Mouse (Mus musculus) heart, embryonic 16.5 days (tissue): Measurements from ENCODE around the gene Gzmm. TPM values are rescaled to one million over a fixed set of nuclear protein-coding genes. Genes with fewer than 3 reads are reported as not detected.

Experiments
- ATAC-seq: fragments of 200-750 bp; cut with Nextera tagmentation; replicated peaks from 2 replicates; pipeline ENCODE4 v1.8.0; 2017; ENCODE audit warnings: moderate number of reproducible peaks; ENCODE audit not compliant: insufficient read depth, low FRiP score; ENCODE audit errors: extremely low read depth
- H3K27ac ChIP-seq: fragments of 300-500 bp; sonication (generic); 2 replicates; pipeline ENCODE4 v1.5.1; 2014; ENCODE audit warnings: mild to moderate bottlenecking, low read length, control low read depth, moderate library complexity
- H3K27me3 ChIP-seq: fragments of 300-500 bp; sonication (generic); 2 replicates; pipeline ENCODE4 v1.6.1; 2014; ENCODE audit warnings: low read length, mixed read lengths; ENCODE audit not compliant: control insufficient read depth, insufficient read depth
- H3K36me3 ChIP-seq: fragments of 300-500 bp; sonication (generic); 2 replicates; pipeline ENCODE4 v1.6.1; 2014; ENCODE audit not compliant: control insufficient read depth, insufficient read depth
- H3K4me1 ChIP-seq: fragments of 300-500 bp; sonication (generic); 2 replicates; pipeline ENCODE4 v1.6.1; 2014; ENCODE audit warnings: low read length, mixed read lengths; ENCODE audit not compliant: control insufficient read depth, insufficient read depth
- H3K4me2 ChIP-seq: fragments of 300-500 bp; sonication (generic); 2 replicates; pipeline ENCODE4 v1.6.1; 2014; ENCODE audit warnings: low read depth, mild to moderate bottlenecking, control low read depth, low read length
- H3K4me3 ChIP-seq: fragments of 300-500 bp; sonication (generic); 2 replicates; pipeline ENCODE4 v1.5.1; 2014; ENCODE audit warnings: mild to moderate bottlenecking, control low read depth, low read length
- H3K9ac ChIP-seq: fragments of 300-500 bp; sonication (generic); 2 replicates; pipeline ENCODE4 v1.6.1; 2014; ENCODE audit warnings: low read length, control low read depth
- H3K9me3 ChIP-seq: fragments of 300-500 bp; sonication (generic); replicated peaks from 2 replicates; pipeline ENCODE4 v1.6.1; 2016; ENCODE audit warnings: low read length; ENCODE audit not compliant: control insufficient read depth
- WGBS: fragments of 180-500 bp; shearing (Covaris S2); extraction: QIAGEN DNeasy Blood & Tissue Kit; methylation state at CpG from one replicate; pipeline ENCODE4 v1.1.7; 2014; 5-methylcytosine and 5-hydroxymethylcytosine counted together
- polyA plus RNA-seq: library from polyadenylated mRNA; unstranded; fragments of >200 nt; fragmentation: Nextera tagmentation; extraction: Ambion mirVana; gene quantifications from 2 replicates; pipeline ENCODE4 v1.2.1, GENCODE M21; 2015

Gzmm gene
- polyA plus RNA-seq, 1 experiment from 2014 or later: 1.1 TPM

DNA sequence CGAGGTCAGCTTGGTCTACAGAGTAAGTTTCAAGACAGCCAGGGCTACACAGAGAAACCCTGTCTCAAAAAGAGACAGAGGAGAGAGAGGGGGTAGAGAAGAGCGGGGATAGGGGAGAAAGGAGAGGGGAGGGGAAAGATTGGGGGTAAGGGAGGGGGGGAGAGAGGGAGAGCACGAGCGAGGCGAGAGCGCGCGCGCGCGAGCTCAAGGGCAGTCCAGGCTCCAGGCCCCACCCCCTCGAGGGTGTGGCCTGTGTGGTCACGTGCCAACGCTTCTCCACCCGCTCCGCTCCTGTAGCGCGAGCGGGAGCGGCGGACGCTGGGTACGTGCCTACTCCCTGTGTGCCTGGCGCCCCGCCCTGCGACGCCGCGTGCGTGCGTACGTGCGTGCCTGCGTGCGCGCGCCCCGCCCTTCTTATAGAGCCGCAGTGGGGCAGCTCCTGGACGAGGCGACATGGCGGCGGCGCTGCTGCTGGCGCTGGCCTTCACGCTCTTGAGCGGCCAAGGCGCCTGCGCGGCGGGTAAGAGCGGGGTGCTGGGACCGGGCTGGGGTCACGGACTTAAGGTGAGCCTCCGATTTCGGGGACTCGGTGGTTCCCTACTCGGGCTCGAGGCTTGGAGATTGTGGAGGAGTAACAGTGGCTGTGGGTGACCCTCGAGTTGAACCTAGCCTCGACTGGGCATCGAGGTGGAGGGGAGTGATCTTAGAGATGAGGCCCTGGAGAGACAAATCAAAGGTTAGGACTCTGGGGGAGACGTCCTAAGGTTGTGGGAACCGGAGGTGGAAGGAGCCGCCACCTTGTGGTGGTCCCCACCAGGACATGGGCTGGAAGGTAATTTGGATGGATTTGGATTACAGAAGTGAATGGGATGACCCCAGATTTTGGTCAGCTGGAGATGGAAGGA lies 15.5 kb downstream of the Gzmm start, which contains the start of gene Bsg:
Gene Bsg, plus strand, starts transcription at position 427 of the 905 bp plus-strand sequence.
- peaks cover 3% of the 10 kb centered on the region for H3K36me3 ChIP-seq
- H3K9me3 ChIP-seq: no peaks in the 10 kb centered on the region
- peak within 1 kb of the TSS; percentile 91 for H3K27ac ChIP-seq
- peak; percentile 94 for ATAC-seq
- H3K4me3 ChIP-seq: peak within 1 kb of the TSS; percentile 92
- H3K9ac ChIP-seq: peak within 1 kb of the TSS; percentile 98
- H3K27me3 ChIP-seq: no peaks in the 10 kb centered on the region
- H3K4me1 ChIP-seq: peaks cover 55% of the 10 kb centered on the region
- under 1% methylated on average over 63 of the region's 65 CpGs for WGBS
- peak within 1 kb of the TSS; percentile 97 for H3K4me2 ChIP-seq

DNA sequence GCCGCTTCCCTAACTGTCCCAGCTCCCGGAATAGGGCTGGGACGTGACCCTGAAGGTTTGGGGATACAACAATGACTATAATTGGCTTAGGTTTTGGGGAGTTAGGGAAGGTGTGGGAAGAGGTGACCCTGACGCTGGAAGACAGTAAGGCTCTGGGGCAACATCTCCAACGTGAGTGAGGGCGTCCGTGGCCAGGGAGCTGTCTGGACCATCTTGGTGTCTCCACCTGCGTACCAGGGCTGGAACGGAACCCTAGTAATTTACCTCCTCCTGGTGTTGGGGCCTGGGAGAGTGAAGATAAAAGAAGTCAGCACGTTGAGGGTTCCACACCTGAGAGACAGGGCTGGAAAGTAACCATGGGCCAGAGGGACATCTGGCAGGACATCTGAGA lies 16.1 kb downstream of the Gzmm start:
- peak overlapping the region; percentile 91 for H3K27ac ChIP-seq
- peak overlapping the region; percentile 97 for H3K4me2 ChIP-seq
- peak overlapping the region; percentile 98 for H3K9ac ChIP-seq
- peaks cover 8% of the 10 kb centered on the region for H3K36me3 ChIP-seq
- peak overlapping the region; percentile 92 for H3K4me3 ChIP-seq
- 3% methylated on average over 10 of the region's 10 CpGs for WGBS
- H3K9me3 ChIP-seq: no peaks in the 10 kb centered on the region
- H3K4me1 ChIP-seq: peaks cover 62% of the 10 kb centered on the region
- no peak for ATAC-seq
- H3K27me3 ChIP-seq: no peaks in the 10 kb centered on the region

DNA sequence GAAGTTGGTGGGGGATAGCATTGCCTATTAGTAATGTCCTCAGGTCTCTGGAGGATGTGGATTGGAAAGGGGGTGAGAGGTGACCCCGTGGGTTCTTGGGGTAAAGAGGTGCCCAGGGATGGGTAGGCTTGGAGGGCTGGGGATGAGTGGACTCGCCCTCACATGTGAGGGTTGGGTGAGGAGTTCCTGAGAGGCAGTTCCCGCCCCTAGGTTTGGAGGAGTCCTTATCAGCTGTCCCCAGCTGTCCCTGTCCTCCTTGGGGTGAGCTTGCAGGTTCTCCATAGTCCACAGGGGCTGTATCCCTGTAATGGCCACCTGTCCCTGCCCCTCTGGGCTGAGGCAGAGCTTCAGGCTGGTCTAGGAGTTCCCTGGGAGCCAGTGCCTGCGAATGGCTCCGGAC lies 17.1 kb downstream of the Gzmm start:
- H3K4me1 ChIP-seq: peaks cover 60% of the 10 kb centered on the region
- H3K27me3 ChIP-seq: no peaks in the 10 kb centered on the region
- no peak for ATAC-seq
- peak overlapping the region; percentile 57 for H3K27ac ChIP-seq
- peaks cover 18% of the 10 kb centered on the region for H3K36me3 ChIP-seq
- peak overlapping the region; percentile 98 for H3K9ac ChIP-seq
- 54% methylated on average over 5 of the region's 5 CpGs for WGBS
- H3K9me3 ChIP-seq: no peaks in the 10 kb centered on the region
- peak overlapping the region; percentile 92 for H3K4me3 ChIP-seq
- peak overlapping the region; percentile 97 for H3K4me2 ChIP-seq

DNA sequence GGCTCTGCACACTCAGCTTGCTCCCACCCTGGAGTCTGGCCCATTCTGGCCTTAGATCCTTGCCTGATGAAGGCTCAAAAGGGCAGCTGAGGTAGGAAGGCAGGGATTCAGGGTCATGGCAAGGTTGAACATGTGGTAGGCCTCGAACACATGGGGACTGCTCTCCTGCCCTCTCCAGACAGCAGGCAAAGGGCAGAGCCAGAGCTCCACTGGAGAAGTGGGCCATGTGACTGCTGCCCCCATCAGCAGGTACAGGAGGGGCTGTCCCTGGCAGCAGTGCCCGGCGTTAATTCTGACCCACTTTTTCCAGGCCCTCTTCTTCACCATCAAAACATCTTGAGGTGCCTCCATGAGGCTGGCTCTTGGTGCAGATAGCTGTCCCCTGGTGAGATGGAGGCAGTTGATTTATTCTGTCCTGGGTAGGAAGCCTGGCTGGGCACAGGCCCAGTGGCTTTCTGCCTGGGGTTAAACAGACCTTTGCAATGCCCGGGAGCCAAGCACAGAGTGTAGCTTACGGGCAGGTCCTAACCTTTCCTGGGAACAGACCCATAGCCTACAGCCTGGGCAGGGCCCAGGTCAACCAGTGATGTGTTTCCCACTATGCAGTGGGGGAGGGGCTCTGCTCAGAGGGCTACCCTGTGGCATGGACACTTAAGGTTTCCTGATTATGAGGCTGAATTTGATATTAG lies 17.7 kb downstream of the Gzmm start:
- Histone ChIP-seq H3K27ac (peak overlapping the region; percentile 57), H3K4me3 (peak overlapping the region; percentile 92), H3K9me3 (no peaks in the 10 kb centered on the region), H3K27me3 (no peaks in the 10 kb centered on the region), H3K9ac (peak overlapping the region; percentile 98), H3K4me1 (peaks cover 55% of the 10 kb centered on the region), H3K4me2 (peak overlapping the region; percentile 97), H3K36me3 (peaks cover 24% of the 10 kb centered on the region)
- ATAC-seq: no peak
- 46% methylated on average over 5 of the region's 5 CpGs for WGBS

DNA sequence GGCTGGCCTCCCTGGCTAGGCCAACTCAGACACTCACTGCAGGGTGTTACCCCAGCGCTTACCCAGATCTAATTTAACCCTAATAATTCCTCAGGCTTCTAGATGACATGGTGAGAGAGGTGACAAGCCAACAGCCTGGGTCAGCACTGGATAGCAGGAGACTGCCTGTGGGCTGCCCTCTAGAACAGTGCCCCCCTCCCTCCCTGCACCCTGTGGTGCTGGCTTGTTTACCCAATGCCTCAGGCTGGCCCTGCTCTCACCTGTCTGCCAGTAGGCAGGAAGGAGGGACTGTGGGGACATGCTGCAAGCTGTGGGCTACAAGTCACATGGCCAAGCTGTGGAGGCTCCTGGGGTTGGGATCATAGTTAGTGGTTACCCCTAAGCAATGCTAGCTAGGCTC lies 18.3 kb downstream of the Gzmm start:
- 63% methylated on average over 1 of the region's 1 CpGs for WGBS
- Histone ChIP-seq H3K27ac (no peak overlapping the region; the same call in 1 of the 2 replicates), H3K4me1 (peaks cover 50% of the 10 kb centered on the region), H3K9ac (peak overlapping the region; percentile 98; the same call in 1 of the 2 replicates), H3K36me3 (peaks cover 28% of the 10 kb centered on the region), H3K4me2 (peak overlapping the region; percentile 97), H3K9me3 (no peaks in the 10 kb centered on the region), H3K4me3 (no peak overlapping the region; the same call in 1 of the 2 replicates), H3K27me3 (no peaks in the 10 kb centered on the region)
- ATAC-seq: no peak

DNA sequence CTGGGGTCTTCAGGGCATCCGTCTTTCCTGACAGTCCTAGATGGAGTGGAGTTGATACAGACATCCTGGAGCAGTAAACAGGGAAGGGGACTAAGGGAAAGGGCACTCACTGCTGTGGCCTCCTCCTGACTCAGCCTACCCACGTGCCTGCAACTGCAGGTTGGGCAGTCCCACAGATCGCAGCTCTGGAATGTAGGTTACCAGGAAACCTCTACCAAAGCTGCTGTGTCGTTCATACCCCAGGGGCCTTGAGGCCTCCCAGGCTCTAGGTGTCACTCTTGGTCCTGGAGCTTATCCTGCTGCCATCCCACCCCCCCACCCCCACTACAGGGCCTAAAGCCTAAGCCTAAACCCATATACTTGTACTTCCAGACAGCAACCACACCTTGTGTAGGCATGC lies 18.9 kb downstream of the Gzmm start:
- ATAC-seq: no peak
- Histone ChIP-seq H3K27ac (no peak overlapping the region), H3K36me3 (peaks cover 28% of the 10 kb centered on the region), H3K9ac (no peak overlapping the region), H3K27me3 (no peaks in the 10 kb centered on the region), H3K4me3 (no peak overlapping the region), H3K4me2 (peak overlapping the region; percentile 97; the same call in 1 of the 2 replicates), H3K4me1 (peaks cover 52% of the 10 kb centered on the region), H3K9me3 (no peaks in the 10 kb centered on the region)
- WGBS: 46% methylated on average over 4 of the region's 4 CpGs

DNA sequence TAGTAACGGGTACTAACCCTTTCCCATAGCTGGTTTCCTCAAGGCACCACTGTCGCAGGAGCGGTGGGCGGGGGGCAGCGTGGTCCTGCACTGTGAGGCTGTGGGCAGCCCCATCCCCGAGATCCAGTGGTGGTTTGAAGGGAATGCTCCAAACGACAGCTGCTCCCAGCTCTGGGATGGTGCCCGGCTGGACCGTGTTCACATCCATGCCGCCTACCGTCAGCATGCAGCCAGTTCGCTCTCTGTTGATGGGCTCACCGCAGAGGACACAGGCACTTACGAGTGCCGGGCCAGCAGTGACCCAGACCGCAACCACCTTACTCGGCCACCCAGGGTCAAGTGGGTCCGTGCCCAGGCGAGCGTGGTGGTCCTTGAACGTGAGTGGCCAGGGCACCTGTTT lies 19.8 kb downstream of the Gzmm start:
- 68% methylated on average over 21 of the region's 21 CpGs for WGBS
- no peak overlapping the region for H3K4me3 ChIP-seq
- H3K27ac ChIP-seq: no peak overlapping the region
- no peak for ATAC-seq
- no peak overlapping the region for H3K9ac ChIP-seq
- no peaks in the 10 kb centered on the region; the same call in 1 of the 2 replicates for H3K27me3 ChIP-seq
- H3K4me1 ChIP-seq: peaks cover 52% of the 10 kb centered on the region
- peaks cover 28% of the 10 kb centered on the region for H3K36me3 ChIP-seq
- peak overlapping the region; percentile 39 for H3K4me2 ChIP-seq
- no peaks in the 10 kb centered on the region for H3K9me3 ChIP-seq

DNA sequence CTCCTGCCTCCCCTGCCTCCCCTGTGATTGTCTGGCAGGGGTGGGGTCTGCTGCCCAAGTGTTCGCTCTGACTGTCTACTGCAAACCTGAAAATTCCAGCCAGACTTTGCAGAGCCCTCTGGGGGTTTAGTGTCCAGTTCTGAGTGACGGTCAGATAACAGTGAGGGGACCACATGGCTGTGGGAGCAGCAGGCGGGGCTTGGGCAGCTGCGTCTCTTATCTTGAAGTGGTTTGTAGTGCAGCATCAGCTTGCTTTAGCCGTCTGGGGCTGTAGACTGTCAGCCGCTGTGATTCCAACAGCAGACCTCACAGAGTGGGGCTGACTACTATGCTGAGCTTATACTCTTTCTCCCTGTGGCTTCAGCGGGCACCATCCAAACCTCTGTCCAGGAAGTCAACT lies 20.5 kb downstream of the Gzmm start:
- H3K36me3 ChIP-seq: peaks cover 28% of the 10 kb centered on the region
- peak overlapping the region; percentile 20; the same call in 1 of the 2 replicates for H3K4me3 ChIP-seq
- no peaks in the 10 kb centered on the region for H3K9me3 ChIP-seq
- ATAC-seq: peak; percentile 33
- H3K9ac ChIP-seq: no peak overlapping the region
- peak overlapping the region; percentile 39 for H3K4me2 ChIP-seq
- peaks cover 2% of the 10 kb centered on the region; the same call in 1 of the 2 replicates for H3K27me3 ChIP-seq
- H3K27ac ChIP-seq: peak overlapping the region; percentile 53
- 30% methylated on average over 7 of the region's 7 CpGs for WGBS
- peaks cover 52% of the 10 kb centered on the region for H3K4me1 ChIP-seq

DNA sequence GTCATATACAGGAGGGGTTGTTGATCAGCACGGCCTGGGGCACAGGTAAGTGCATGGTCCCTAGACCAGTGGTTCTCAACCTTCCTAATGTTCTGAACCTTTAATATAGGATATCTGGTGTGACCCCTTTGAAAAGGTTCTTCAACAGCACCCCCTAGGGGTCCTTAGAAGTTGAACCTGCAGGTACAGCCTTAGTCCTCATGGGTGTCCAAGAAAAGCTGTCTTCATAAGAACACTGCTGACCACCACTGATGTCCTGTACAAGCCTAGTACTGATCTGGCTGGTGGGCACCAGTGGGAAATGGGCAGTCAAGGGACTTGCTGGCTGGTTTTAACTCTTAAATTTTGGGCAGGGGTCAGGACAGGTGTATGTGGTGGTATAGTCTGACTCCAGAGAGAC lies 23.2 kb downstream of the Gzmm start:
- Histone ChIP-seq H3K27ac (no peak overlapping the region), H3K4me2 (no peak overlapping the region), H3K4me1 (peaks cover 34% of the 10 kb centered on the region), H3K9me3 (no peaks in the 10 kb centered on the region), H3K9ac (no peak overlapping the region), H3K36me3 (peaks cover 28% of the 10 kb centered on the region), H3K4me3 (no peak overlapping the region), H3K27me3 (peaks cover 26% of the 10 kb centered on the region)
- WGBS: 79% methylated on average over 1 of the region's 1 CpGs
- ATAC-seq: no peak
